Mouse (Mus musculus) splenic B cell, adult 2 months (primary cell): ENCODE data around the gene Guca2b.

Source experiments
- DNase-seq: peaks from one replicate; pipeline ENCODE4 v3.0.0-alpha.2; 2011; ENCODE audit warnings: low read depth, low spot score
- H3K27me3 ChIP-seq: 2 replicates; pipeline ENCODE4 v1.6.1; 2012; ENCODE audit warnings: mild to moderate bottlenecking, low read length, moderate library complexity, mixed read lengths; ENCODE audit not compliant: control insufficient read depth, poor library complexity, insufficient read depth, severe bottlenecking
- H3K36me3 ChIP-seq: 2 replicates; pipeline ENCODE4 v1.6.1; 2012; ENCODE audit warnings: mild to moderate bottlenecking, low read length, moderate library complexity, mixed read lengths; ENCODE audit not compliant: control insufficient read depth, poor library complexity, insufficient read depth, severe bottlenecking

The Guca2b gene

DNA sequence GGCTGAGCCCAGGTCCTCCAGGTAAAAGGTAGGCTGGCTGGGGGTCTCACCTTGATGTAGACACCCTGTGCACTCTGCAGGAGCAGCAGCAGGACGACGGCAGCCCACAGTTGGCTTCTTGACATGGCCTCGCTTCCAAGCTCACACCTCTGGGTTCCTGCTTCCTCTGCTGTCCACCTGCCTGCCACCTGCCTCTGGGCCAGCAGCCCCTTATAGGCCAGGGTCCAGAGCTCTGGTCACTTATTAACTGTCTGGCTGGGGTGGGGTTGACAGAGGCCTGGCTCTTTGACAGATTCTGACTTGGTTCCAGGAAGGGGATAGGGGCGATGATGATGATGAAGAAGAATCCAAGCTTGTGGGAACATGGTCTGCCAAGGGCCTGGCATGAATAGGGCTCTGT is at the start of gene Guca2b:
TSS of gene Guca2b (minus strand) at position 224 of the 400 bp plus-strand sequence.
- H3K36me3 ChIP-seq, result no peaks in the 10 kb centered on the region
- DNase-seq, result no peak
- H3K27me3 ChIP-seq, result no peaks in the 10 kb centered on the region

GRCm38 (mm10) chr4:119707751-119708150 is 49.0 kb upstream of the Guca2b start:
- no peaks in the 10 kb centered on the region for H3K27me3 ChIP-seq
- H3K36me3 ChIP-seq, result no peaks in the 10 kb centered on the region
- DNase-seq, result no peak

- H3K27me3 ChIP-seq, result no peaks in the 10 kb centered on the region
- no peaks in the 10 kb centered on the region for H3K36me3 ChIP-seq
- DNase-seq, result no peak
Measured at GRCm38 (mm10) chr4:119707326-119707725, 48.6 kb upstream of the Guca2b start.

- H3K36me3 ChIP-seq, result no peaks in the 10 kb centered on the region
- DNase-seq, result no peak
Measured at GRCm38 (mm10) chr4:119703965-119704364, 45.2 kb upstream of the Guca2b start.

GRCm38 (mm10) chr4:119701269-119701954 is 42.7 kb upstream of the Guca2b start:
- no peak for DNase-seq
- no peaks in the 10 kb centered on the region for H3K27me3 ChIP-seq
- H3K36me3 ChIP-seq, result no peaks in the 10 kb centered on the region

More at GRCm38 (mm10) chr4:119703965-119704364, 45.2 kb upstream of the Guca2b start:
- no peaks in the 10 kb centered on the region for H3K27me3 ChIP-seq

DNA sequence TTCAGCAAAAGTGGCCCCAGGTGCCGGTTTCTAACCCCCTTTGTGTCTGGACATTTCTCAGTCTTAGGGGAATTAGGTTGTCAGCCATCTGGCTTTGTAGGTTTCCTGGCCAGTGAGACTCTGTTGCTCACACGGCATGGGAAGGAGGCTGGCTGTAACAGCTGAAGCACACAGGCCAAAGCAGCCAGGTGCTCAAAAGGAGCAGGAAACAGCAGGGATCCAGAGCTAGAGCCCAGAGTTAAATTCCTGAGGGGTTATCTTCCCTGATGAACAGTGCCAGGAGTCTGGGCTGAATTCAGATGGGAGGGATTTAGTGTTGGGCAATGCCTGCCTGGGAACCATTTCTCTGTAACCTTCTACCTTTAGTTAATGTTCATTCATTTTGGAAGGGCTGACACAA is 39.6 kb upstream of the Guca2b start:
- no peaks in the 10 kb centered on the region for H3K27me3 ChIP-seq
- no peak for DNase-seq

DNA sequence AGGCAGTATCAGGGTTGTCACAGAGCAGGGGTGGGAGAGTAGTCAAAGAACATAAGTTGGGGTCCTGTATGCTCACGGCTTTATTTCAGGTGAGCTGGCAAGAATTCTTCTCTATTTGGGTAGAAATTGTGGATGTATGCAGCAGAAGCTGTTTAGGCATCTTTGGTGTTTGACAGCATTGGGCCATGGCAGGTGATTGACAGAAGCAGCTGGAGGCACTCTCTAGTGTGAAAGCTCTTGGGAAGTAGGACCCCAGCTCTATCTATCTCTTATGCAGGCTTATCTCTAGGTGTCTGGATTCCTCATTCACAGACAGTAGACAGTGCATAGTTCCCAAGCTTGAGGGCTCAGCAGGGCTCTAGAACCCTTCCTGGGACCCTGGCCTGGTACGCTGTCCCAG is 27.0 kb upstream of the Guca2b start:
- H3K36me3 ChIP-seq, result no peaks in the 10 kb centered on the region

More for the DNA sequence above, 39.6 kb upstream of the Guca2b start:
- H3K36me3 ChIP-seq, result no peaks in the 10 kb centered on the region

GRCm38 (mm10) chr4:119682596-119682995 is 23.8 kb upstream of the Guca2b start:
- no peak for DNase-seq
- Histone ChIP-seq H3K36me3 (no peaks in the 10 kb centered on the region), H3K27me3 (no peaks in the 10 kb centered on the region)

More for the DNA sequence above, 27.0 kb upstream of the Guca2b start:
- DNase-seq, result no peak
- no peaks in the 10 kb centered on the region for H3K27me3 ChIP-seq

- peak; percentile 42 for DNase-seq
- H3K36me3 ChIP-seq, result no peaks in the 10 kb centered on the region
Measured at GRCm38 (mm10) chr4:119672685-119673084, 13.9 kb upstream of the Guca2b start.

GRCm38 (mm10) chr4:119671164-119671563 is 12.4 kb upstream of the Guca2b start:
- no peaks in the 10 kb centered on the region for H3K36me3 ChIP-seq
- H3K27me3 ChIP-seq, result no peaks in the 10 kb centered on the region
- DNase-seq, result no peak

More at GRCm38 (mm10) chr4:119672685-119673084, 13.9 kb upstream of the Guca2b start:
- no peaks in the 10 kb centered on the region for H3K27me3 ChIP-seq

DNA sequence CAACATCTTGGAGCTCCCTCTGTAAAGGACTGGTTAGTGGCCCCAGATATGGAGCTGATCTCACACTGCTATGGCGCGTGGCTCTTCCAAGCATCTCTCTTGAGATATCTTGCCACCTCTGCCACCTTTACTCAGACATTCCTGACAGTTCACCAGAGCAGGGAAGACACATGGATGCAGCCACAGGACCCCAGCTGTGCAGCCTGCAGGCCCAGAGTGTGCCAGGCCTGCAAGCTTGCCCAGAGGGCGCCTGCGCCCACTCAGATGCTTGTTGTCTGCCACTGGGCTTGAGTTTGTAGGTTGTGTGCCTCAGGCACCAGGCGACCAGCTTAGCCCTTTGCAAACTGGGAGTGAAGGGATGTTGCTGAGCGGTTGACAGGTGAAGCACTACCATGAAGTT is 12.0 kb upstream of the Guca2b start:
- H3K27me3 ChIP-seq, result no peaks in the 10 kb centered on the region
- DNase-seq, result no peak

GRCm38 (mm10) chr4:119670210-119670555 is 11.4 kb upstream of the Guca2b start:
- peak; percentile 14 for DNase-seq
- H3K36me3 ChIP-seq, result no peaks in the 10 kb centered on the region
- no peaks in the 10 kb centered on the region for H3K27me3 ChIP-seq

More for the DNA sequence above, 12.0 kb upstream of the Guca2b start:
- H3K36me3 ChIP-seq, result no peaks in the 10 kb centered on the region

- H3K27me3 ChIP-seq, result no peaks in the 10 kb centered on the region
- H3K36me3 ChIP-seq, result no peaks in the 10 kb centered on the region
- DNase-seq, result peak; percentile 80
Measured at GRCm38 (mm10) chr4:119669356-119670209, 10.8 kb upstream of the Guca2b start.

DNA sequence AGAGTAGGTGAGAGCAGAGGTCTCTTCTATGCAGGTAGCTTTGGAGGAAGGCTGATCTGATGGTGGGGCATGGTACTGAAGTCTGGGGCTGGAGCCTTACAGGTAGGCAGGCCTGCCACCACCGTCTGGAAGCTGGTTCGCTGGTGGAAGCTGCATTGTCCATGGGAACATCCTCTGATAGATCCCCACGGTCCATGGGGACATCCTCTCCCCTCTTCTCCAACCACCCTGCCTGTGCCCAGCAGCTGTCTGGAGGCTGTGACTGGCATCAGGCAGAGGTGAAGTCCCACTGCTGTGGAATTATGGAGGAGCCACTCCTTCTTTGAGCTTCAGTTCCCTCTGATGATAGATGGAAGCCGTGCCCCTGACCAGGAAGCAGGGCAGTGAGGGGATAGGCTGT is 9.8 kb upstream of the Guca2b start:
- no peaks in the 10 kb centered on the region for H3K27me3 ChIP-seq
- H3K36me3 ChIP-seq, result no peaks in the 10 kb centered on the region
- DNase-seq, result no peak

DNA sequence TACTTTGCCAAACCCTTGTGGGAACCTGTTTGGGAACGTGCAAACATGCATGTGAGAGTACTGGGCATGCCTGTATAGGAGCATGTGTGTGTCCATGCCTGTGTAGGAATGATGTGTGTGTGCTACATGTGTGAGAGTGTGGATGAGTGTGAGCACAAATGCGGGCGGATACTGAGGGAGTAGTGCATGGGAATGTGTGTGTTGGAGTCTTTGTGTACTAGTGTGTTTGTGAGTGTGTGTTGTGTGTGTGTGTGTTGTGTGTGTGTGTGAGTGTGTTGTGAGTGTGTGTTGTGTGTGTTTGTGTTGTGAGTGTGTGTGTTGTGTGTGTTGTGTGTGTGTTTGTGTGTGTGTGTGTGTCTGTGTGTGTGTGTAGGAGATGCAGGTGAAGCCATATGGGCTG is 9.4 kb upstream of the Guca2b start:
- no peaks in the 10 kb centered on the region for H3K36me3 ChIP-seq
- no peak for DNase-seq
- H3K27me3 ChIP-seq, result no peaks in the 10 kb centered on the region
